Mouse (Mus musculus): ENCODE measurements at regions not wholly inside any gene's neighbourhood (a gene's known extent, or its start where the extent isn't known, plus 50 kb on each side); places are given as distances from the start of the nearest gene placed in this dataset.

DNA sequence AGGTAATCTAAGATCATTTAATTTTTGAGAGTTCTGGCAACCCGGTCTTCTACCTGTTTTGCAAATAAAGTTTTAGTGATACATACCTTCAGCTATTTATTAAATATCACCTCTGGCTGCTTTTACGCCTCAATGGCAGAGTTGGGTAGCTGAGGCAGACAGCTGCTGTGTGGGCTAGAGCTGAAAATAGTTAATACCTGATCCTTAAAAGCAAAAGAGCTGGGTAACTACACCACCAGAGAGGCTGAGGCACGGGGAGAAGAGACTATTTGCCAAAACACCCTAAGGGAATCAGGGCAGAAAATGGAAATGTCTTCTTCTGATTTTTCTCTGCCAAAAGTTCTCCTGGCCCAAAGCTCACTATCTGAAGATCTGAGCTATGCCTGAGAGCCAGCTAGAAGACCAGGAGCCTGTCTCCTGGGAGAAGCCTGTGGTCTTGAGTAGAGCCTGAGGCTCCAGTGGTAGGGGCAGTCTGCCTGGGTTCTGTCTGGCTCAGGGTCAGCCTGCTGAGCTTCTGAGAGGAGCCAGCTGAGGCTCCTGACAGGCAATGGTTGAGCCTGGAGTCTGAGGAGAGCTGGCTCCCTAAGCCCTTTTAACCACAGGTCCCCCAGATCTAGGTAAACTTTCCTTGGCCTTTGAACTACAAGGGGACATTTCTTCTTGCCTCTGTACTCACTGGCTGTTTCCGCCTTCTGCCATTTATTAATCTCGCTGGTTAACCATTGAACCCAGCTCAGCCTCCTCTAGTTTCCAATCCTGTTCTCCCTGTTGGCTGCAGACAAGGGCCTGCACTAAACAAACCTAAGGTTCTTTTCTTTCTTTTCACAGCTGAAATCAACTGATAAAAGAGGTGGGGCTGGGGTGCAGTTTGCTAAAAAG is 208.7 kb downstream of the Opa1 start:
- intact Hi-C loops (cut with DNase I) = no loop called here
- no peak for DNase-seq

DNA sequence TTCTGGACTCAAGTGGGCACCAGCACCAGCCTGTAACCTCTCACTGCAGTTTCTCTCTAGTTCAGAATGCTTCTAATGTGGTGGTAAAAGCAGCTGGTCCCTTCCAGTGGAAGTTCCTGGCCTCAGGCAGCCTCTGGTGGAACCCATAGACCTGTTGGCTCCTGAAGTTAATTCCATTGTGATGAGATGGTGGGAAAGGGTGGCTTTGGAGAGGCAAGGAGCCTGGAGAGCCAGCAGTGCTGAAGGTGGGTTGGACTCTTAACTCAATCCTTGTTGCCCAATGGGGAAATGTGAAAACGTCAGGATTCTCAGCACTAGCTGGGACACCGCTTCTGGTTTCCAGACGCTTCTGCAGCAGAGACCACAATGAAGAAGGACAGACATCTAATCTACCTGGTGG is 210.9 kb downstream of the Opa1 start:
- DNase-seq = no peak
- intact Hi-C loops (cut with DNase I) = no loop called here

DNA sequence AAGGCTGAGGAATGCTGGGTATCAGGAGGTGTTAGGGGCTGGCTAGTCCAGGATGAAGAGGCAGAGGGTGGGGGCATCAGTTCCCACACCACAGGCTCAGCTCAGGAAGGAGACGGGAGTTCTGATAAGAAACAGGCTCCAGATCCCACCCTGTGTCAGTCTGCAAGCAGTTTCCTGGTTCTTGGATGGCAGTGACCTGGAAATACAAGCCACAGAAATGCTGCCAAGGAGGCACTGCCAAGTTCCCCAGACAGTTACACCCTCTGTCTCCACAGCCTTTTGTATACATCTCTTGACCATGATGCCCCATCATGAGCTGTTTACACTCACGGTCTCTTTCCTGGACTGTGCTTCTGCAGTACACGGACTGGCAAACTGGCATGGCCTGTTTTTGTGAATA is 220.1 kb downstream of the Opa1 start:
- intact Hi-C loops (cut with DNase I) = no loop called here
- no peak for DNase-seq

DNA sequence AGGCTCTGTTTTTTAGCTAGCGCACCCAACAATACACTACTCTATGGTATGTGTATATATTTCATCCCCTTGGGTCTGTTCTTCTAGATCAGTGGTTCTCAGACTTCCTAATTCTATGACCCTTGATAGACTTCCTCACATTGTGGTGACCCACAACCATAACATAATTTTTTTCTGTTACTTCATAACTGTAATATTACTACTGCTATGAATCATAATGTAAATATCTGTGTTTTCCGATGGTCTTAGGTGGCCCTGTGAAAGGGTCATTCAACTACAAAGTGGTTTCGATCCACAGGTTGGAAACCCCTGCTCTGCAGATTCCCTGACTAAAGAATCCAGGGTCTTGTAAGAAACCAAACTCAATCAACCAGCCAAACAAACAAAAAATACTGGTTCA is 220.8 kb downstream of the Opa1 start:
- intact Hi-C loops (cut with DNase I) = no loop called here
- no peak for DNase-seq

DNA sequence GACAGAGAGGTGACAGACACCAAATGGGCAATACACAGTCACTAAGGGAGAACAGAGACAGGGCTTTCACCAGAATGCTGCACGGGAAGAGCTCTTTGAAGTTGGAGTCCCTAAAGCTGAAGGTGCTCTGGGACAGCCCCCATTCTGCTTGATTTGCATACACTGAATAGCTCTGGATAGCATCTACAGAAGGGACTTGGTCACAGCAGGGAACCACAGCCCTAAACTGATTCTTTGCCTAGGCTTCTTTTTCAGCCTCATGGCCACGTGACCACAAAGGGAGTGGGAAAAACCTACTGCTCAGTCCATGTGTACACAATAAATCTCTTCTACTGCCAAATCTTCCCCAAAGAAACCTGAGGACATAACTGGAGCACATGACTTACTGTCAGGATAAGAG is 221.3 kb downstream of the Opa1 start:
- intact Hi-C loops (cut with DNase I) = no loop called here
- DNase-seq = no peak

DNA sequence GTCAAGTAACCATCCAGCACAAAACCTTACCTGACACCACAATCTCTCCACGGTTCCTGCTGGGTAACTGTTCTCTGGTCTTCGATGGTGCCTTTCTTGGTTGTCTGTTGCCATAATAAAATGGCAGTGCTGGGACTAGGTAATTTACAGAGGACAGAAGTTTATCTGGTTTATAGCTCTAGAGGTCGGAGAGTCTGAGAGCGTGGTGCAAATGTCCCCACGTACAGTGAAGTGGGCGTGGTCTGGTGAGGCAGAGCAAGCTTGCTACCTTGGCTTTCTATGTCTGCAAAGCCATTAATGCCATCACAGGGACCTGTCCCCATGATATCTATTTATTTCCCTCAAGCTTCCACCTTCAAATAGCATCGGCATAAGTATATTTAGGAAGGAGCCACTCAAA is 223.0 kb downstream of the Opa1 start:
- intact Hi-C loops (cut with DNase I) = no loop called here
- no peak for DNase-seq

DNA sequence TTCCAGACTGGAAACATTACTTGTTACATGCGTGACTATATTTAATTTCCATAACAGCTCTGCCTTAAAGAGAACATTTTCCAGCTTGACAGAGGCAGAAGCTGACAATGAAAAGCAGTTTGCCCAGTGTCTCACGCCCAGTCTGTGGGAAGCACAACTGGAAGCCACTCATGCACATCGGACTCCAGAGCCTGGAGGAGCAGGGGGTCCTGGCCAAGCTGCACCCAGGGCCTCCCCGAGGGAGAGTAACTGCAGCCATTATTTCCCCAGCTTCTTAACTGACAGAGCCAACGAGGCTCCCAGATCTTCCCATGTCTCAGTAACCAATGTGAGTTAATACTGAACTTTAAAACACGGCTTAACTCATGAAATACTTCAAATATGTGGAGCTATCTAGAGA is 223.5 kb downstream of the Opa1 start:
- intact Hi-C loops (cut with DNase I) = no loop called here
- DNase-seq = no peak

DNA sequence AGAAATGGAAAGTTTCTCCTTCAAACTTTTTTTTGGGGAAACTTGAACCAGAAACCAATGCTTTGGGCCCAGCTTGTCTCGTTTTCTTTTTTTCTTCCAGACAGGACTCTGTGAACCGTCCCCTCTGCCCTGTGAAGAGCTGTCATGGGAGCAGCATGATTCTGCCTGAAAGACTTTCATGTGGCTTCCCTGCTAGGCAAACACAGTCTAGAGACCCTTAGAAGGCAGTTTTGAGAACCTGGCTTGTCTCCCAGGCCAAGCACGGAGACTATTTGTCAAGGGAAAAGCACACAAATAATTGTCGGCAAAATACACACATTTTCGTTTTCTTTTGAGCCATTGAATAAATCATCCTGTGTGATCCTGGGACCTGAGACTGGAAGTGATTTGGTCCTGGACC is 228.7 kb downstream of the Opa1 start:
- intact Hi-C loops (cut with DNase I) = no loop called here
- DNase-seq = no peak

DNA sequence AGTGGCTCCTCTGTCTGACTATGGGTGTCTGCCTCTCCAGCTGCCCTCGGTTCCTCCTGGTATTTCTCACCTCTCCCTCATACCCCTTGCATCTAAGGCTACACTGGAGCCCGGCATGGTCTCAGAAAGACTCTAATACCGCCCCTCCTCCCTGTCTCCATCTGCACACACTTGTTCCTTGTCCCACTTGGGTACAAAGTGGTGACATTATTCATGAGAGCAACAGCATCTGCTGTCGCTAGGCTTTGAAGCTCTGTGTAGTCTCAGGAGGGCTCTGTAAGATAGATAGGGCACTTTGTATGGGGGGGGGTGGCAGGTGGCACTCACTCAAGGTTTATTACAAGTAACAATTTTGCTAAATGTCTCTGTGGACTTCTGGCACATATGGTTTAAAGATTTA is 229.7 kb downstream of the Opa1 start:
- DNase-seq = no peak
- intact Hi-C loops (cut with DNase I) = no loop called here

DNA sequence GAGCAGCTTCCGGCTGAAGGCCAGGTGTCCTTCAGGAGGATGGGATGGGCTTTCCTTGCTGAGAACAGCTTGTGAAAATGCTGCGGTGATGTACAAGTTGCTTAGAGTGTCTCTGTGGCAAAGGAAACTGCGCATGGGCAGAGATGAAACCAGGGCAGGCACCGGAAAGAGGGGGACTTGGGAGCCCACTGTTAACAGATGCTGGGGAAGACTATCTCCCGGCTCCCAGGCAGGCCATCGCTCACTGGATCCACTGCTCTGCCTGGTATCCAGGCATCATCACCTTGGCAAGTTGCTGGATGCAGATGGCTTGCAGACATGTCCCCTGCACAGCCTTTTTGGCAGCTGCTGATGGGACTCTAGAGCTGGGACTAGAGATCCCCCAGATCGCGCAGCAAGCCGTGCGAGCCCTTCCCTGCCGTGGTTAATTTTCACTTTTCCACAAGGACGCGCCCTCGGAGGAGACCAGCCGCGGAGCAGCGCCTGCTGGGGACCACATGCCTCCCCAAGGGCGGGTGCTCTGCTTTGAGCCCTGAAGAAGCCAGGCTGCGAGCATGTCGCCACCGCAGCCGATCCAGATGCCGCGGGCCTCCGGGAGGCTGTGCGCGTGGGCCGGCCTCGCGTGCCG is 234.4 kb downstream of the Opa1 start:
- intact Hi-C loops (cut with DNase I) = loop anchor here (1.0 to 5.0 kb wide), 5 partner anchors 53 to 372 kb away; no protein-coding TSS in a partner anchor
- DNase-seq = no peak

DNA sequence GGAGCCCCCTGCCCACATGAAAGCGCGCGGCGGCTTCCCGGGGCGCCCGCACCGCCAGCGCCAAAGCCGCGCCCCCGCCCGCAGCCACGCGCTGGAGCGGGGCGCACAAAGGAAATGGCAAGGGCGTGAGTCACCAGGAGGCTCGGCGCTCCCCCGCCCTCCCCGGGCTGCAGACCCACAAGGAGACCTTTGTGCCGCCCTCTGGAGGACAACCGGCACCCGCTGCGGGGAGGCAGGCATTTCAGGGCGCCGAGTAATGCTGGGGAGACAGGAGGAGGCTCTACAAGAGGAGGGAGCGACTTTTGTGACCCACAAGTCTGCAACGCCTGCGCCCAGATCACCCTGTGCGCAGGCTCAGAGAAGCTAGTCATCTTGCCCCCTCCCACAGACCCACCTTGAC is 234.9 kb downstream of the Opa1 start:
- intact Hi-C loops (cut with DNase I) = loop anchor here (1.0 to 5.0 kb wide), 4 partner anchors 53 to 371 kb away; no protein-coding TSS in a partner anchor
- DNase-seq = peak; percentile 77 to 85

DNA sequence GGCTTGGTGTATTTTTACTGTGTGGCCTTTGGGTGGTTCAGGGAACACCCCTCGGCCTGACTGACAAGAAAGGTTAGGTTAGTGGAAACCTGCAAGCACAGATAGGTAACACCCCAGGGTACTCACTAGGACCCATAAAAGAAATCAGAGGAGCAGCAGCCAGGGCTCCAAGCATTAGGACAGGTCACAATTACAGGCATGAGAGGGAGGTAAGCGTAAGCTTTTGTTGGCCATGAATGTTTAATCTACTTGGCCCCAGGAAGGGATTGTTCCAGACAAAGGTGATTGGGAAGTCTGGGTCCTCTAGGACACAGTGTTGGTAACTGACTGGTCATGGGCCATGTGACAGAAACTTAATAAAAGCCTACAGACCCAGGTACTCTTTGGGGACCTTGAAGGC is 235.5 kb downstream of the Opa1 start:
- DNase-seq = no peak
- intact Hi-C loops (cut with DNase I) = loop anchor here (1.0 to 5.0 kb wide), 4 partner anchors 54 to 371 kb away; no protein-coding TSS in a partner anchor

DNA sequence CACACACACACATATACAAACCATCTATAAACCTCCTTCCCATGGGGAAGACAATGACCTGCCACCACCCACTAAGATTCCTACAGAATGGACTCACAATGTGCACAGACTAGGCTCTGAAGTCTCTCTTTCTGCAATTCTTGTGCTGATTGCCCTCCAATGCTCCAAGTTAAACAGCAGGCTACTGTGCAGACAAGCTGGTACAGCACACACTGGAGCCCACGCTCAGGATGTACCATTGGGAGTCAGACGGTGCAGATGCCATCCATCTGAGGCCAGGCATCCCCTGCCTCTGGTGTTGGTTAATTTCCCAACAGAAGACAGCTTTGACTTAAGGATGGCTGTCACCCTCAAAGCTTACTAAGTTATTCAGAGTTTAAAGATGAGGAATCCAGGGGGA is 236.1 kb downstream of the Opa1 start:
- intact Hi-C loops (cut with DNase I) = loop anchor here (2.0 kb wide), 2 partner anchors 54 to 252 kb away; no protein-coding TSS in a partner anchor
- DNase-seq = no peak

DNA sequence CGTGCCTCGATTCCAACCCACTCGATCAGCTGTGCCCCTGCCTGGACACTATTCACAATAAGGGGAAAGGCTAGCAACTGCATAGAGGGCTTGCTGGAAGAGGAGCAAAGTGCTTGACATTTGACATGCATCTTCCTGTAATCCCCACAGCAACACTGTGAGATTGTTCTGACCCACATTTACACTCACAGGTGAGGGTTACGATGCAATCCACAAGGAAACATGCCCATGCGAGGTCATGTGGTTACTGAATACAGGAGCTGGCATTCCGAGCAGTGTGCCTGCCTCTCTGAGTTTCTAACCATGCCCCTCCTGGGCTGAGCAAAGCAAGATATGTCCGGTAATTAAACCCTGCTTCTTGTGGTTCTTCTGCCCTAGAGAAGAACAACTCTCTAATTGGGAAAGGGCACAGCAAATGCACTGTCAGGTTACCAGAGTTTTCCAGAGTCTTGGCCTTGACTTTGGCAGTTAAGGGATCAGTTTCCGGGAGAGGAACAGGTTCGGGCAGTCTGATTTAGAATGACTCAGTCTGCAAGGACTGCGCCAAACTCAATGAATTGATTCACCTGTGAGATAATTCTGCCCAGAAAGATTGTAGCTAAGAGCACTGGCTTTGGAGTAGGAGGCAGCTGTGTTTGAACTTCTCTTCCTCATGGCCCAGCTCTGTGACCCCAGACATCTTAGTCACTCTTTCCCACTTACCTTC is 236.7 kb downstream of the Opa1 start:
- no peak for DNase-seq
- intact Hi-C loops (cut with DNase I) = loop anchor here (2.0 kb wide), 2 partner anchors 55 to 251 kb away; no protein-coding TSS in a partner anchor

DNA sequence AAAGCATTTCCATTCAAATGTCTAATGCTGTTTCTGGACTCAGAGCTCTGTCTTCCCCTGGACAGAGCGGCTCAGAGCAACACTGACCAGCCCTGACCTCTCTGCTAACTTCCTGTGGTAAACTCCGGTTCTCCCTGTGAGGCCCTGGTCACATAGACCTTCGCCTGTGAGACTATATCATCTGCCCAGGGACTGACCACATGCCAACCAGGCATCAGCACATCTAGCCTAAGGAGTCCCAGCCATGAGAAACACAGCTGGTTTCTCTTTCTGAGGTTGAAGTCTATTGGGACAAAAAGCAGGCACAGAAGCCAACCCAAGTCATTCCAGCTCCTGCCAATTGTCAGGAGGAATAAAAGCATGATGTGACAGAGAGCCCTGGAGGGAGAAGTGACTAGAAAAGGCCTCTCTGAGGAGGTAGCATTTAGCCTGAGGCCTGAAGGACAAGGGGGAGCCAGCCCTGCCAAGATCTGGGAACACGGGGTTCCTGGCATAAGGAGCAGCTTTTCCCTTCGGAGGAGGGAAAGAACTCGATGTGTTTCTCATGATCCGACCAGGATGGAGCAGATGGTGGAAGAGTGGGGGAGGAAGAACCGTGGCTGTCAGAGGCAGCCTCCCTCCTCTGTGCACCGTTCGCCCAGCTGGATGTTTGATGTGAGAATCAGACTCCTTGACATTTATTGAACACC is 237.7 kb downstream of the Opa1 start:
- DNase-seq = peak; percentile 65 to 68
- intact Hi-C loops (cut with DNase I) = no loop called here

DNA sequence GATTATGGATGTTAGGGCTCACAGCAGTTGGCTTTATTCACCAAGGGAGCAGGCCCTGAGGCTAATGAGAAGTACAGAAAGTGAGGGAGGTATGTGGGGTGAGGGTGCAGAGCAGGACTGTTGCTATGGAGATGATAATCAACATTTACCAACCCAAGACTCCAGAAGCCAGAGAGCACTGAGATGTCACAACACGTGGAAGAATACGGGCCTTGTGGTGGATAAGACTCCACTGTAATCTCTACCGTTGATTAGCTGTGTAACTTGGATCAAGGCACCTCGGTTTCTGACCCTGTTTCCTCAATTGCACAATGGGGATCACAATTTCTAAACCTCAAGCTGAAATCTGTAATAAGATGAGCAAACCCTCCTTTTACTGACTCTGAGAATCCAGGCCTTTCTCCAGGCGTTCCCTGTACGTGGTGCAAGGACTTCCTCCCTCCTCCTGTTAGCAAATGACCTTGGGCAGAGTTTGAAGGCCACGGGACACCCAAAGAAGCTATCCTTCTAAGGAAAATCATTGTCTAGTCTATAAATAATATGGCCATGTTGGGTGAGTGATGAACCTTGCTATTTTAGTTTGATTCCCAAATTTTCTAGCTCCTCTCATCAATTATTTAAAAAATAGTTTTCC is 239.8 kb downstream of the Opa1 start:
- intact Hi-C loops (cut with DNase I) = no loop called here
- DNase-seq = no peak

DNA sequence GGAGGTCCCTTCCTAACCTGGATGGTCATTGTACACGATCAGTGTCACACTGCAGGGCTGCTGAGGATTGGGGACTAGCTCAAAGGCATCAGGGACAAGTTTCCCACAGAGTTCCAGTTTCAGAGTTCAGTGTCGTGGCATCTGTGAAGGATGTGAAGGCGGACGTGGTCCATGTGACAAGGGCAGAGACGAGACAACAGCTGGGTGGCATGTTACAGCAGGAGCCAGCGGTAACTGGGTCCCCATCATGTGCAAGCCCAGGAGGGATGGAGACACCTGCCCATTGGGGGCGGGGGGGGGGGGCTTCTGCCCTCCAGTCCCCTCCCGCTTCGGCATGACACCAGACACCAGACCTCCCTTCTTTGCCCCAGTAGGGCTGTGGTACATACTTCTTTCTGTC is 241.6 kb downstream of the Opa1 start:
- intact Hi-C loops (cut with DNase I) = no loop called here
- DNase-seq = no peak

DNA sequence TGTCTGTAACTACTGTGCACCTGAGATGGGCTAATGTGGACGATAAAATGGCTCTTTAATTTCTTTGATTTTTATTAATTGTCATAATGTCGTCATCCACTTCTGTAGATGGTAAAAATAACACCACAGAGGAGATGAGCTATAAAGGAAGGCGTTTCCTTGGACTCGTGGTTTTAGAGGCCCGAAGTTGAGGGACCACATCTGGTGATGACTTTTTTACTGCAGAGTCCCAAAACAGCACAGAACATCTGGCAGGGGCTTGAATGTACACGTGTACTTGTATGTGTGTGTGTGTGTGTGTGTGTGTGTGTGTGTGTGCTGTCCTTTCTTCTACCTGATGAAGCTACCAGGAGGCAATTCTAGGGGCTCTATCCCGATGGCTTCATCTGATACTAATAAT is 242.1 kb upstream of the Hes1 start:
- intact Hi-C loops (cut with DNase I) = no loop called here
- DNase-seq = no peak

DNA sequence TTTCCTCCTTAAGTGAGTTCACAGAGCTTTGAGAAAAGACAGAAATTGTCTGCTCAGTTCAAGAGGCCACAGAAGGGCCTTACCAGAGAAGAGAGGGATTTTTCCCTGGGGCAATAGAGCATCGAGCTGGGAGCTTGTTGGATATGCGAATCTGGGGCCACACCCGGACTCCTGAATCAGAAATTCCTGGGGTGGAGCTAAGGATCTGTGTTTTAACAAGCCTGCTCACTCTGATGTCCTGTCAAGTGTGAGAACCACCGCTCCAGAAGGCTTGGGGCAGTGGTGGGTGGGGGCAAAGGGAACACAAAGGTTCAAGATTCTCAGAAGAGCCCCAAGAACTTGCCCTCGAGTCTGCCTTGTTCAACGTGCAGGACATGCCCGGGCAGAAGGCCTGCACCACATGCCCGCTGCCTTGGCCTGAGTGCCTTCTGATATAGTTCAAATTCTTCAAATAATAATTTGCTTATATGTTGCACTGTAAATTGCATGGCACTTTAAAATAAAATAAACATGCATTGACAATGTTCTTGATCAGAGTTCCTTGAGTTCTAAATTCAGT is 241.3 kb upstream of the Hes1 start:
- intact Hi-C loops (cut with DNase I) = no loop called here
- no peak for DNase-seq

DNA sequence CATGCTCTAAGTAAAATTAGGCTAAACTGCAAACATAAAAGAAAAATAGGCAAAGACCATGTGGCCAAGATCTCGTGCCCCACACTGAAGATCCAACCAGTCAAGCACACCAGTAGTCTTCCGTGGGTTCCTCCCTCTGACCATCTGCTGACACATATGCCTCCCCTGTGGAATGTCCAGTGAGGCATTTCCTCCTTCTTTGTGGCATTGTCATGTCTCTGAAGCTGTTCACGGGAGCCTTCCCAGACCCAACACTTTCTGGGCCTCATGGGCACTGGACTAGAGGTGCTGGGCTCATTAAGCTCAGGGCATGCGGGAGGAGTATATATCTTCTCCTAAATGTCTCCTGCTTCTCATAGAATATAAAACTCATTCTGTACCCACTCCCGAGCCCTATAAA is 237.3 kb upstream of the Hes1 start:
- DNase-seq = no peak
- intact Hi-C loops (cut with DNase I) = no loop called here

Measured in heart, postnatal 36 days (tissue).